Mouse (Mus musculus) liver, embryonic 12.5 days (tissue): Measurements from ENCODE around the gene Gm3383. TPM values are rescaled to one million over a fixed set of nuclear protein-coding genes. Genes with fewer than 3 reads are reported as not detected.
"Not testable (repeated sequence)": the region's sequence is repeated elsewhere in the genome, so short reads cannot be mapped to it uniquely, and the experiment has no call there.

Experiments
- ATAC-seq: fragments of 200-750 bp; cut with Nextera tagmentation; 2 replicates; pipeline ENCODE4 v1.8.0; 2017; ENCODE audit warnings: moderate number of reproducible peaks, mild to moderate bottlenecking, moderate library complexity
- H3K27ac ChIP-seq: fragments of 300-500 bp; sonication (generic); 2 replicates; pipeline ENCODE4 v1.5.1; 2016; ENCODE audit warnings: mild to moderate bottlenecking
- H3K27me3 ChIP-seq: fragments of 300-500 bp; sonication (generic); replicated peaks from 2 replicates; pipeline ENCODE4 v1.6.1; 2016; ENCODE audit warnings: mild to moderate bottlenecking, moderate library complexity
- H3K36me3 ChIP-seq: fragments of 300-500 bp; sonication (generic); 2 replicates; pipeline ENCODE4 v1.6.1; 2016; ENCODE audit warnings: mild to moderate bottlenecking, moderate library complexity
- H3K4me1 ChIP-seq: fragments of 300-500 bp; sonication (generic); 2 replicates; pipeline ENCODE4 v1.6.1; 2016
- H3K4me2 ChIP-seq: fragments of 300-500 bp; sonication (generic); 2 replicates; pipeline ENCODE4 v1.6.1; 2016; ENCODE audit warnings: mild to moderate bottlenecking, moderate library complexity
- H3K4me3 ChIP-seq: fragments of 300-500 bp; sonication (generic); 2 replicates; pipeline ENCODE4 v1.5.1; 2016; ENCODE audit warnings: mild to moderate bottlenecking, moderate library complexity
- H3K9ac ChIP-seq: fragments of 300-500 bp; sonication (generic); 2 replicates; pipeline ENCODE4 v1.6.1; 2016; ENCODE audit warnings: mild to moderate bottlenecking, moderate library complexity
- H3K9me3 ChIP-seq: fragments of 300-500 bp; sonication (generic); replicated peaks from 2 replicates; pipeline ENCODE4 v1.6.1; 2016; ENCODE audit warnings: mild to moderate bottlenecking, moderate library complexity
- WGBS: fragments of 180-500 bp; shearing (Covaris S2); methylation state at CpG from one replicate; pipeline ENCODE4 v1.1.7; 2016; ENCODE audit not compliant: insufficient replicate concordance; 5-methylcytosine and 5-hydroxymethylcytosine counted together
- polyA plus RNA-seq: library from polyadenylated mRNA; unstranded; fragments of >200 nt; fragmentation: Nextera tagmentation; extraction: Ambion mirVana; gene quantifications from 2 replicates; pipeline ENCODE4 v1.2.1, GENCODE M21; 2016

Gm3383 gene
- not detected in 2 replicates for polyA plus RNA-seq

GRCm38 (mm10) chr14:5807882-5808281 lies at the start of gene Gm3383:
Gm3383 (minus strand) TSS chr14:5807982.
- H3K4me2 ChIP-seq, H3K9ac ChIP-seq, H3K9me3 ChIP-seq, H3K27ac ChIP-seq, H3K27me3 ChIP-seq, H3K4me1 ChIP-seq, ATAC-seq, H3K4me3 ChIP-seq, H3K36me3 ChIP-seq: not testable (repeated sequence)
- WGBS = no CpG with 5 or more reads among the region's 3 CpGs

DNA sequence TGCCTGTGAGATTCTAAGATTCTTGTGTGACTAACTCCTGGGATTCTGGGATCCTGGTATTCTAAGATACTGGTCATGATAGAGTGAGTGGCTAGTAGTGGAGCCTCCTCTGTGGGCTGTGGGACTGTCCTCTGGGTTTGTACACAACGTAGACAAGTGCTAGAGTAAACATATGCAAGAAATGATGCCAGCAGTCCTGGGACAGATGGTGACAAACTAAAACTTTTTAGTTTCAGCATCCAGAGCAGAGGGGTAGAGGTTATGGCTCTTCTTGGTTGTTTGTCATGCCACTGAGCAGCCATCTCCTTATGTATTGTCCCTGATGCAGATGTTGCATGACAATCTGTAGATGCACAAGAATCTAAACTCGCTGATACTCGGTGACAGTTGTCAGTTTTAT lies 48.1 kb upstream of the Gm3383 start:
- H3K9ac ChIP-seq, H3K27me3 ChIP-seq, H3K4me1 ChIP-seq, H3K36me3 ChIP-seq, H3K4me2 ChIP-seq, H3K4me3 ChIP-seq, ATAC-seq, H3K27ac ChIP-seq, H3K9me3 ChIP-seq: not testable (repeated sequence)
- 60% methylated on average over 3 of the region's 3 CpGs for WGBS

DNA sequence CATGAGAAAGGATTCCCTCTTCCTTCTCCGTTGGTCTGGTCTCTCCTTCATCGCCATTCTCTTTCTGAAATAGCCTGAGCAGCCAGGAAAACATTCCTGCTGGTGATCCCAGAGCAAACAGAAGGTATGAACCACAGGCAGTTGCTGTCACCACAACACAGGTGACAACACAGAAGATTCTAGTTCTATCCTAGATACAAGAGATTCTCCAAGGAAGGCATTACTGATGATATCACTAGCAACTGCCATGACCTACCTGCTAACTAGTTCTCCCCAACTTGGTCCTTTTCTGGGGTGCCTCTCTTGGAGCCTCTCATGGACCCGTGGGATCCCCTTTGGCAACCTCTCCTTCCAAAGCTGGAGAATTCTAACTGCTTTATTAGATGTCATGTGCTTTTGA lies 22.4 kb upstream of the Gm3383 start, which contains the start of gene Gm3424:
Gene Gm3424, minus strand, starts transcription at position 101 of the 400 bp plus-strand sequence.
- H3K27ac ChIP-seq, H3K9me3 ChIP-seq, H3K9ac ChIP-seq, H3K4me1 ChIP-seq, H3K27me3 ChIP-seq, ATAC-seq, H3K4me3 ChIP-seq, H3K36me3 ChIP-seq, H3K4me2 ChIP-seq: not testable (repeated sequence)
- no CpG with 5 or more reads among the region's 3 CpGs for WGBS

- H3K4me2 ChIP-seq, H3K9ac ChIP-seq, H3K27ac ChIP-seq, ATAC-seq, H3K9me3 ChIP-seq, H3K27me3 ChIP-seq, H3K4me1 ChIP-seq, H3K4me3 ChIP-seq, H3K36me3 ChIP-seq: not testable (repeated sequence)
- no CpG with 5 or more reads among the region's 47 CpGs for WGBS
These were observed 5.0 kb upstream of the Gm3383 start for GRCm38 (mm10) chr14:5812699-5813356.

DNA sequence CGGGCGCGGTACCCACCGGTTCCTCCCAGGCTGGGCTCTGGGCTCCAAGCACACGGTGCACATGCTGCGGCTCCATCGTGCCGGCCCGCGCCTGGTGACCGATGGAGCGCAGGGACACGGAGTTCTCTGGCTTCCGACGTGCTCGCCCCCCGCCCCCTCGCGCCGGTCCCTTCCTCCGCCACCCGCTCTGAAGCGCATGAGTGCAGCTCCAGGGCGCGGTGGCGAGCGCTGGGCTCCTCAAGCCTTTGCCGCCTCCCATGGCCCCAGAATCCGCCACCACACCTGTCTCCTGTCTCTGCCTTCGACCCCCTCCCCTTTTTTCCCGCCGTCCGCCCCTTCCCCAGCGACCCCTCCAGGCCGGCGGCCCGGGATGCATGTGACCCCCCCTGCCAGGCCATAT lies 66.3 kb downstream of the Gm3383 start, which contains the start of gene Gm3373:
Gene Gm3373, minus strand, starts transcription at position 101 of the 400 bp plus-strand sequence.
- WGBS = no CpG with 5 or more reads among the region's 37 CpGs
- H3K27me3 ChIP-seq, H3K4me3 ChIP-seq, H3K9ac ChIP-seq, H3K4me1 ChIP-seq, H3K36me3 ChIP-seq, ATAC-seq, H3K4me2 ChIP-seq, H3K9me3 ChIP-seq, H3K27ac ChIP-seq: not testable (repeated sequence)

DNA sequence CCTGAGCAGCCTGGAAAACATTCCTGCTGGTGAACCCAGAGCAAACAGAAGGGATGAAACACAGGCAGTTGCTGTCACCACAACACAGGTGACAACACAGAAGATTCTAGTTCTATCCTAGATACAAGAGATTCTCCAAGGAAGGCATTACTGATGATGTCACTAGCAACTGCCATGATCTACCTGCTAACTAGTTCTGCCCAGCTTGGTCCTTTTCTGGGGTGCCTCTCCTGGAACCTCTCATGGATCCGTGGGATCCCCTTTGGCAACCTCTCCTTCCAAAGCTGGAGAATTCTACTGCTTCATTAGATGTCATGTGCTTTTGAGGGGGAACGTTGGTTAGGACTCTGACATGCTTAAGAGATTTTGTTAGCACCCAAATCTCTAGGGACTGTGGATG lies 120.4 kb downstream of the Gm3383 start, which contains the start of gene Gm9603:
Gene Gm9603, minus strand, starts transcription at position 101 of the 400 bp plus-strand sequence.
- H3K36me3 ChIP-seq, H3K9me3 ChIP-seq, ATAC-seq, H3K27me3 ChIP-seq, H3K4me1 ChIP-seq, H3K4me3 ChIP-seq, H3K27ac ChIP-seq, H3K4me2 ChIP-seq, H3K9ac ChIP-seq: not testable (repeated sequence)
- no CpG with 5 or more reads among the region's 2 CpGs for WGBS

- H3K27me3 ChIP-seq, H3K4me3 ChIP-seq, H3K4me1 ChIP-seq, H3K4me2 ChIP-seq, H3K9ac ChIP-seq, H3K9me3 ChIP-seq, H3K36me3 ChIP-seq, ATAC-seq, H3K27ac ChIP-seq: not testable (repeated sequence)
- no CpG with 5 or more reads among the region's 1 CpGs for WGBS
These were observed 174.9 kb downstream of the Gm3383 start, which contains the start of gene Gm8265 for GRCm38 (mm10) chr14:5632928-5633327. Gm8265 (minus strand) TSS chr14:5633028.

Other genes with a start within 250 kb of the Gm3383 start
- gene Gm8265, start 175.0 kb downstream of the Gm3383 start, polyA plus RNA-seq = not detected in 2 replicates
- gene Gm9603, start 120.5 kb downstream of the Gm3383 start, polyA plus RNA-seq = not detected in 2 replicates
- not detected in 2 replicates for gene Gm3373, start 66.4 kb downstream of the Gm3383 start, polyA plus RNA-seq
- gene Gm3424, start 22.3 kb upstream of the Gm3383 start, polyA plus RNA-seq = not detected in 2 replicates
- gene Gm8237, start 72.4 kb upstream of the Gm3383 start, polyA plus RNA-seq = not detected in 2 replicates
- not detected in 2 replicates for gene Gm3248, start 153.8 kb upstream of the Gm3383 start, polyA plus RNA-seq
- gene Gm3453, start 171.2 kb upstream of the Gm3383 start, polyA plus RNA-seq = not detected in 2 replicates